Mouse (Mus musculus): ENCODE results near the gene Sugp1. TPM values are rescaled to one million over a fixed set of nuclear protein-coding genes. Genes with fewer than 3 reads are reported as not detected.

Sugp1 gene
- polyA plus RNA-seq, 1 experiment from 2014 or later, result 32.4 TPM

GRCm38 (mm10) chr8:70087237-70087636 is 44.6 kb downstream of the Sugp1 start:
- Histone ChIP-seq H3K4me3 (ENCODE audit: low read depth, low read length) (no peak overlapping the region), H3K4me2 (no peak overlapping the region), H3K9me3 (ENCODE audit: control insufficient read depth, low read length) (no peaks in the 10 kb centered on the region), H3K27ac (ENCODE audit: low read depth, low read length) (no peak overlapping the region), H3K27me3 (replicated peaks; ENCODE audit: control insufficient read depth, insufficient read depth, low read length) (peaks cover 90% of the 10 kb centered on the region), H3K4me1 (replicated peaks; ENCODE audit: control insufficient read depth, insufficient read depth, low read length) (peaks cover 8% of the 10 kb centered on the region), H3K9ac (ENCODE audit: low read depth, low read length) (no peak overlapping the region), H3K36me3 (ENCODE audit: control insufficient read depth, insufficient read depth, low read length) (no peaks in the 10 kb centered on the region)
- WGBS, result 4% methylated on average over 7 of the region's 7 CpGs
- DNase-seq (ENCODE audit: low spot score), result no peak
- ATAC-seq (replicated peaks; ENCODE audit: low FRiP score), result no peak

GRCm38 (mm10) chr8:70087836-70088650 is 45.4 kb downstream of the Sugp1 start:
- H3K27me3 ChIP-seq (replicated peaks; ENCODE audit: control insufficient read depth, insufficient read depth, low read length), result peaks cover 83% of the 10 kb centered on the region
- no peaks in the 10 kb centered on the region for H3K36me3 ChIP-seq (ENCODE audit: control insufficient read depth, insufficient read depth, low read length)
- peaks cover 8% of the 10 kb centered on the region for H3K4me1 ChIP-seq (replicated peaks; ENCODE audit: control insufficient read depth, insufficient read depth, low read length)
- ATAC-seq (replicated peaks; ENCODE audit: low FRiP score), result no peak
- no peak for DNase-seq (ENCODE audit: low spot score)
- no peak overlapping the region for H3K27ac ChIP-seq (ENCODE audit: low read depth, low read length)
- no peaks in the 10 kb centered on the region for H3K9me3 ChIP-seq (ENCODE audit: control insufficient read depth, low read length)
- H3K4me2 ChIP-seq, result peak overlapping the region; percentile 54
- 7% methylated on average over 56 of the region's 56 CpGs for WGBS
- no peak overlapping the region for H3K9ac ChIP-seq (ENCODE audit: low read depth, low read length)
- H3K4me3 ChIP-seq (ENCODE audit: low read depth, low read length), result peak overlapping the region; percentile 28

GRCm38 (mm10) chr8:70089296-70089960 is 46.8 kb downstream of the Sugp1 start:
- Histone ChIP-seq H3K36me3 (ENCODE audit: control insufficient read depth, insufficient read depth, low read length) (no peaks in the 10 kb centered on the region), H3K9me3 (ENCODE audit: control insufficient read depth, low read length) (no peaks in the 10 kb centered on the region), H3K9ac (ENCODE audit: low read depth, low read length) (no peak overlapping the region), H3K27me3 (replicated peaks; ENCODE audit: control insufficient read depth, insufficient read depth, low read length) (peaks cover 73% of the 10 kb centered on the region), H3K4me1 (replicated peaks; ENCODE audit: control insufficient read depth, insufficient read depth, low read length) (peaks cover 3% of the 10 kb centered on the region; the same call in 1 of the 2 replicates), H3K27ac (ENCODE audit: low read depth, low read length) (no peak overlapping the region), H3K4me3 (ENCODE audit: low read depth, low read length) (no peak overlapping the region), H3K4me2 (no peak overlapping the region)
- DNase-seq (ENCODE audit: low spot score) (no peak), ATAC-seq (replicated peaks; ENCODE audit: low FRiP score) (no peak)
- WGBS, result 55% methylated on average over 9 of the region's 9 CpGs

- H3K4me1 ChIP-seq (replicated peaks; ENCODE audit: control insufficient read depth, insufficient read depth, low read length), result no peaks in the 10 kb centered on the region
- no peak for DNase-seq (ENCODE audit: low spot score)
- H3K27me3 ChIP-seq (replicated peaks; ENCODE audit: control insufficient read depth, insufficient read depth, low read length), result peaks cover 42% of the 10 kb centered on the region
- no peak overlapping the region for H3K9ac ChIP-seq (ENCODE audit: low read depth, low read length)
- no peak overlapping the region for H3K4me3 ChIP-seq (ENCODE audit: low read depth, low read length)
- H3K9me3 ChIP-seq (ENCODE audit: control insufficient read depth, low read length), result no peaks in the 10 kb centered on the region
- H3K36me3 ChIP-seq (ENCODE audit: control insufficient read depth, insufficient read depth, low read length), result no peaks in the 10 kb centered on the region
- H3K27ac ChIP-seq (ENCODE audit: low read depth, low read length), result no peak overlapping the region
- 50% methylated on average over 8 of the region's 8 CpGs for WGBS
- no peak for ATAC-seq (replicated peaks; ENCODE audit: low FRiP score)
- H3K4me2 ChIP-seq, result no peak overlapping the region
Measured at GRCm38 (mm10) chr8:70092786-70093185, 50.2 kb downstream of the Sugp1 start.

- 63% methylated on average over 8 of the region's 8 CpGs for WGBS
- peaks cover 4% of the 10 kb centered on the region; the same call in 1 of the 2 replicates for H3K27me3 ChIP-seq (replicated peaks; ENCODE audit: control insufficient read depth, insufficient read depth, low read length)
- no peaks in the 10 kb centered on the region for H3K9me3 ChIP-seq (ENCODE audit: control insufficient read depth, low read length)
- H3K27ac ChIP-seq (ENCODE audit: low read depth, low read length), result no peak overlapping the region
- no peaks in the 10 kb centered on the region for H3K4me1 ChIP-seq (replicated peaks; ENCODE audit: control insufficient read depth, insufficient read depth, low read length)
- DNase-seq (ENCODE audit: low spot score) (no peak), ATAC-seq (replicated peaks; ENCODE audit: low FRiP score) (no peak)
- no peak overlapping the region for H3K9ac ChIP-seq (ENCODE audit: low read depth, low read length)
- H3K36me3 ChIP-seq (ENCODE audit: control insufficient read depth, insufficient read depth, low read length), result no peaks in the 10 kb centered on the region
- no peak overlapping the region for H3K4me3 ChIP-seq (ENCODE audit: low read depth, low read length)
- H3K4me2 ChIP-seq, result no peak overlapping the region
Measured at GRCm38 (mm10) chr8:70099276-70099675, 56.7 kb downstream of the Sugp1 start.

GRCm38 (mm10) chr8:70100241-70100640 is 57.6 kb downstream of the Sugp1 start:
- Histone ChIP-seq H3K36me3 (ENCODE audit: control insufficient read depth, insufficient read depth, low read length) (no peaks in the 10 kb centered on the region), H3K27me3 (replicated peaks; ENCODE audit: control insufficient read depth, insufficient read depth, low read length) (peaks cover 2% of the 10 kb centered on the region; the same call in 1 of the 2 replicates), H3K4me1 (replicated peaks; ENCODE audit: control insufficient read depth, insufficient read depth, low read length) (no peaks in the 10 kb centered on the region), H3K4me2 (no peak overlapping the region), H3K4me3 (ENCODE audit: low read depth, low read length) (no peak overlapping the region), H3K9me3 (ENCODE audit: control insufficient read depth, low read length) (no peaks in the 10 kb centered on the region), H3K9ac (ENCODE audit: low read depth, low read length) (no peak overlapping the region), H3K27ac (ENCODE audit: low read depth, low read length) (no peak overlapping the region)
- ATAC-seq (replicated peaks; ENCODE audit: low FRiP score), result no peak
- no peak for DNase-seq (ENCODE audit: low spot score)
- WGBS, result 74% methylated on average over 8 of the region's 8 CpGs

GRCm38 (mm10) chr8:70104506-70104905 is 61.9 kb downstream of the Sugp1 start:
- 13% methylated on average over 6 of the region's 6 CpGs for WGBS
- DNase-seq (ENCODE audit: low spot score), result no peak

GRCm38 (mm10) chr8:70104922-70105321 is 62.3 kb downstream of the Sugp1 start:
- Histone ChIP-seq H3K4me2 (no peak overlapping the region), H3K4me3 (ENCODE audit: low read depth, low read length) (no peak overlapping the region), H3K36me3 (ENCODE audit: control insufficient read depth, insufficient read depth, low read length) (no peaks in the 10 kb centered on the region), H3K9me3 (ENCODE audit: control insufficient read depth, low read length) (no peaks in the 10 kb centered on the region), H3K4me1 (replicated peaks; ENCODE audit: control insufficient read depth, insufficient read depth, low read length) (no peaks in the 10 kb centered on the region), H3K9ac (ENCODE audit: low read depth, low read length) (no peak overlapping the region), H3K27me3 (replicated peaks; ENCODE audit: control insufficient read depth, insufficient read depth, low read length) (peaks cover 17% of the 10 kb centered on the region), H3K27ac (ENCODE audit: low read depth, low read length) (no peak overlapping the region)
- 69% methylated on average over 7 of the region's 7 CpGs for whole genome bisulfite sequencing
- no peak for DNase-seq (ENCODE audit: low spot score)
- no peak for ATAC-seq (replicated peaks; ENCODE audit: low FRiP score)

More at GRCm38 (mm10) chr8:70104506-70104905, 61.9 kb downstream of the Sugp1 start:
- Histone ChIP-seq H3K4me1 (replicated peaks; ENCODE audit: control insufficient read depth, insufficient read depth, low read length) (no peaks in the 10 kb centered on the region), H3K9me3 (ENCODE audit: control insufficient read depth, low read length) (no peaks in the 10 kb centered on the region), H3K4me3 (ENCODE audit: low read depth, low read length) (no peak overlapping the region), H3K4me2 (no peak overlapping the region), H3K27me3 (replicated peaks; ENCODE audit: control insufficient read depth, insufficient read depth, low read length) (peaks cover 13% of the 10 kb centered on the region), H3K36me3 (ENCODE audit: control insufficient read depth, insufficient read depth, low read length) (no peaks in the 10 kb centered on the region), H3K9ac (ENCODE audit: low read depth, low read length) (no peak overlapping the region), H3K27ac (ENCODE audit: low read depth, low read length) (no peak overlapping the region)
- ATAC-seq (replicated peaks; ENCODE audit: low FRiP score), result peak; percentile 53; the same call in 1 of the 2 replicates
